8 mouse cellular contexts compared by ENCODE assay signal in genomic region chr4:87461181-87461912, GRCm38 (mm10).
A peak's percentile ranks its signal among the peaks of the same experiment; 100 is the strongest.
DNase-seq lines count a peak whose midpoint lies in the region; ATAC-seq lines count a peak whose summit lies in the region.

No protein-coding gene starts in this region.

- H3K9me3 ChIP-seq in limb, embryonic 13.5 days = no peaks in the 10 kb centered on the region
- H3K9me3 ChIP-seq in limb, embryonic 10.5 days (replicated peaks) = no peaks in the 10 kb centered on the region
- H3K9me3 ChIP-seq in hindbrain, embryonic 15.5 days = no peaks in the 10 kb centered on the region
- H3K9me3 ChIP-seq in neural tube, embryonic 15.5 days (replicated peaks) = no peaks in the 10 kb centered on the region

- H3K4me2 ChIP-seq in limb, embryonic 13.5 days (replicated peaks) = no peak overlapping the region
- H3K4me2 ChIP-seq in hindbrain, embryonic 15.5 days = no peak overlapping the region
- H3K4me2 ChIP-seq in neural tube, embryonic 15.5 days = no peak overlapping the region

- WGBS in limb, embryonic 13.5 days = 65% methylated on average over 7 of the region's 7 CpGs
- 89% methylated on average over 7 of the region's 7 CpGs for WGBS in limb, embryonic 10.5 days
- 50% methylated on average over 7 of the region's 7 CpGs for WGBS in hindbrain, embryonic 15.5 days
- WGBS in neural tube, embryonic 15.5 days = 46% methylated on average over 7 of the region's 7 CpGs

- H3K27ac ChIP-seq in limb, embryonic 13.5 days = no peak overlapping the region
- no peak overlapping the region for H3K27ac ChIP-seq in limb, embryonic 10.5 days
- peak overlapping the region; percentile 72 for H3K27ac ChIP-seq in hindbrain, embryonic 15.5 days (replicated peaks)
- H3K27ac ChIP-seq in neural tube, embryonic 15.5 days (replicated peaks) = peak overlapping the region; percentile 18; the same call in 1 of the 2 replicates

- DNase-seq in limb, embryonic 10.5 days (ENCODE audit: low spot score) = no peak
- peak; percentile 41 to 57 for DNase-seq in cerebellum, postnatal 25 days
- DNase-seq in embryo, embryonic 11 days = no peak
- no peak for DNase-seq in adrenal gland, adult (ENCODE audit: inconsistent age in 2 of 2, low spot score in 1 of 2)
- DNase-seq in thymus, postnatal 10 days (ENCODE audit: low spot score in 2 of 2) = no peak

- no peak overlapping the region for H3K9ac ChIP-seq in limb, embryonic 13.5 days
- H3K9ac ChIP-seq in hindbrain, embryonic 15.5 days = no peak overlapping the region
- no peak overlapping the region for H3K9ac ChIP-seq in neural tube, embryonic 15.5 days (replicated peaks)

- peaks cover 9% of the 10 kb centered on the region for H3K4me1 ChIP-seq in limb, embryonic 13.5 days
- no peaks in the 10 kb centered on the region for H3K4me1 ChIP-seq in limb, embryonic 10.5 days
- H3K4me1 ChIP-seq in hindbrain, embryonic 15.5 days (replicated peaks) = peaks cover 11% of the 10 kb centered on the region
- peaks cover 3% of the 10 kb centered on the region; the same call in 1 of the 2 replicates for H3K4me1 ChIP-seq in neural tube, embryonic 15.5 days

- H3K4me3 ChIP-seq in limb, embryonic 13.5 days = no peak overlapping the region
- H3K4me3 ChIP-seq in limb, embryonic 10.5 days = no peak overlapping the region
- H3K4me3 ChIP-seq in hindbrain, embryonic 15.5 days = no peak overlapping the region
- no peak overlapping the region for H3K4me3 ChIP-seq in neural tube, embryonic 15.5 days (replicated peaks)

- ATAC-seq in limb, embryonic 13.5 days (ENCODE audit: low FRiP score, low read depth) = peak; percentile 36; the same call in 1 of the 2 replicates
- peak; percentile 95 for ATAC-seq in hindbrain, embryonic 15.5 days (ENCODE audit: low FRiP score, low read depth)
- peak; percentile 74 for ATAC-seq in neural tube, embryonic 15.5 days (ENCODE audit: low FRiP score)

- no peaks in the 10 kb centered on the region for H3K36me3 ChIP-seq in limb, embryonic 13.5 days
- H3K36me3 ChIP-seq in limb, embryonic 10.5 days = no peaks in the 10 kb centered on the region
- no peaks in the 10 kb centered on the region for H3K36me3 ChIP-seq in hindbrain, embryonic 15.5 days
- no peaks in the 10 kb centered on the region for H3K36me3 ChIP-seq in neural tube, embryonic 15.5 days

- no peaks in the 10 kb centered on the region for H3K27me3 ChIP-seq in limb, embryonic 13.5 days
- no peaks in the 10 kb centered on the region for H3K27me3 ChIP-seq in limb, embryonic 10.5 days (ENCODE audit: low read depth, poor library complexity, severe bottlenecking)
- H3K27me3 ChIP-seq in hindbrain, embryonic 15.5 days = no peaks in the 10 kb centered on the region
- no peaks in the 10 kb centered on the region for H3K27me3 ChIP-seq in neural tube, embryonic 15.5 days (replicated peaks)

Comparison
In these comparisons a context has a peak if more than half of its experiments do, and no peak if none do; other contexts are left out.
1. ATAC-seq: peak in every context shown above with its lines; median percentile 95 in hindbrain, embryonic 15.5 days; 74 in neural tube, embryonic 15.5 days; 36 in limb, embryonic 13.5 days.
2. H3K27ac ChIP-seq: peak in hindbrain, embryonic 15.5 days (single experiment) and neural tube, embryonic 15.5 days (single experiment); none in limb, embryonic 13.5 days (single experiment) and limb, embryonic 10.5 days (single experiment).
3. DNase-seq: peak in cerebellum, postnatal 25 days (2 of 2); none in limb, embryonic 10.5 days (single experiment), embryo, embryonic 11 days (single experiment), adrenal gland, adult (0 of 2) and thymus, postnatal 10 days (0 of 2).